Mouse (Mus musculus) olfactory bulb, adult 2 months (tissue): Measurements from ENCODE around the gene Chga.

Source experiments
- CTCF ChIP-seq: fragments of 200-500 bp; IDR thresholded peaks from 2 replicates; pipeline ENCODE4 v1.5.1; 2012; ENCODE audit warnings: low read depth, mild to moderate bottlenecking, low read length, moderate library complexity; ENCODE audit not compliant: insufficient read depth
- POLR2A ChIP-seq: fragments of 200-500 bp; IDR thresholded peaks from 2 replicates; pipeline ENCODE4 v1.6.1; 2012; ENCODE audit warnings: mild to moderate bottlenecking, low read depth, low read length, moderate library complexity; ENCODE audit not compliant: insufficient read depth

GRCm38 (mm10) chr12:102570111-102570510 lies 15.3 kb downstream of the Chga start:
- TF ChIP-seq POLR2A = no peak
- TF ChIP-seq CTCF = no peak
